Mouse (Mus musculus): ENCODE data around the gene Plk5. TPM values are rescaled to one million over a fixed set of nuclear protein-coding genes. Genes with fewer than 3 reads are reported as not detected.

Gene Plk5
- polyA plus RNA-seq, 1 experiment, result not detected

DNA sequence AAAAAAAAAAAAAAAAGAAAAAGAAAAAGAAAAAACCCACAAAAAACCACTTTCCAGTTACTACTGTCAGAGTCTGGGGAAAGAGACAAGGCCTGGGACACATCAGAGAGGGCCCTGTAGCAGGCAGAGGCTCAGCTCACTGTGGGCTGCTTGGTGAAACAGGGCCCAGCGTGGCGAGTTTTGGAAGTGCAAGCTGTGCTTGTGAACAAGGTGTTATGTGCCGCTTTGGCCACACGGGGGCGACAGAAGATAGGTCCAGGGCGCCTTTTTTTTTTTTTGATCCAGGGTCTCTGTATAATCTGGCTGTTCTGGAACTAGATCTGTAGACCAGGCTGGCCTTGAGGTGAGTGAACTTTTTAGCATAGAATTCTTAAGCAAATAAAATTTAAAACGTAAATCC is 19.9 kb downstream of the Plk5 start:
- H3K9me3 ChIP-seq (ENCODE audit: control insufficient read depth, low read length), result peaks cover 3% of the 10 kb centered on the region
- peaks cover 12% of the 10 kb centered on the region for H3K4me1 ChIP-seq (ENCODE audit: control insufficient read depth)
- no peak for TF ChIP-seq GATA1 (IDR thresholded peaks at IDR 0.05; ENCODE audit: low read length)
- TF ChIP-seq TAL1 (IDR thresholded peaks at IDR 0.05; ENCODE audit: low read length), result no peak
- H3K27me3 ChIP-seq (ENCODE audit: control insufficient read depth), result peaks cover 22% of the 10 kb centered on the region
- H3K4me3 ChIP-seq (replicated peaks), result no peak overlapping the region
- peaks cover 14% of the 10 kb centered on the region for H3K36me3 ChIP-seq (ENCODE audit: control insufficient read depth)

DNA sequence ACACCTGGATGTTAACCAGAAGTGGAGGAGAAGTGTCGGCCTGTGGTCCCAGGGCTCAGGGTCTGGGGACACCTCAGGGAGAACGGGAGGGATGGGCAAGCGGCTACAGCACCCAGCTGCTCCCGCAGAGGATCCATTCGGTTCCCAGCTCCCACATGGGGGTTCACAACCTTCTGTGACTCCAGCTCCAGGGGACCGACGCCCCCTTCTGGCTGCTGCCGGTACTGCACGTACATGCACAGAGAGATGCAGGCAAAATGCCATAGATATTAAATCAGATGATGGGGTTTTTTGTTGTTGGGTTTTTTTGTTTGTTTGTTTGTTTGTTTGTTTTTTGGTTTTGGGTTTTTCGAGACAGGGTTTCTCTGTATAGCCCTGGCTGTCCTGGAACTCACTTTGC is 21.5 kb downstream of the Plk5 start:
- Histone ChIP-seq H3K27me3 (ENCODE audit: control insufficient read depth) (peaks cover 6% of the 10 kb centered on the region), H3K9me3 (ENCODE audit: control insufficient read depth, low read length) (peaks cover 16% of the 10 kb centered on the region), H3K4me3 (replicated peaks) (no peak overlapping the region), H3K36me3 (ENCODE audit: control insufficient read depth) (peaks cover 29% of the 10 kb centered on the region), H3K4me1 (ENCODE audit: control insufficient read depth) (peaks cover 16% of the 10 kb centered on the region)
- TF ChIP-seq GATA1 (IDR thresholded peaks at IDR 0.05; ENCODE audit: low read length) (no peak), TAL1 (IDR thresholded peaks at IDR 0.05; ENCODE audit: low read length) (no peak)

DNA sequence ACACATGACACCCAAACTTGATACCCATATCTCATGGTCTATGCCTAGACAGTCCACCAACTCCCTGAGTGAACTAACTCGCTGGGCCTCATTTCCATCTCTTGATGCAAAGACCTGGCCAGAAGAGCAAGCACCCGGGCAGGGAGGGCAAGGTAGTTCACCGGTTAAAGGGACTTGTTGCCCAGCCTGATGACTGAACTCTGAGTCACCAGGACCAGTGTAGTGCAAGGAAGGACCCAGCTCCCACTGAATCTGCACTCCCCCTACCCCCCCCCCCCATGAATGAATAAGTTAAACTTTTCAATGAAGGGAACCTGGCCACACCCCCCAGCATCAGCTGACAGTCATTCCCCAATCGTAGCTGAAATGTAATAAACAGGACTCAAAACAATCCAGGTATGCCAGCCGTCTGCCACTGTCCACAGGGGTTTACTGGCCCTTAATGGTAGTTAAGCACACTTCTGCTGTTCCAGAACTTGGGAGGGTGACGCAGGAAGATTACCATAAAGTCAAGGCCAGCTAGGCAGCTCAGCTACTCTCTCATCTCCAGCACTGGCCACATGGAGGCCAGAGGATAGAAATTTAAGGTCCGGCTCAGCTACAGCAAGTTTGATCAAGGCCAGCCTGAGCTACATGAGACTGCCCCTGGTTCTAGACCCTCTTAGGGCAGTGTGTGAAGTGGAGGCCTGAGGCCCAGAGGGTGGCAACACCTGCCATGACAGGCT is 26.5 kb downstream of the Plk5 start:
- Histone ChIP-seq H3K4me3 (replicated peaks) (no peak overlapping the region), H3K27me3 (ENCODE audit: control insufficient read depth) (peaks cover 12% of the 10 kb centered on the region), H3K4me1 (ENCODE audit: control insufficient read depth) (peaks cover 61% of the 10 kb centered on the region), H3K9me3 (ENCODE audit: control insufficient read depth, low read length) (peaks cover 16% of the 10 kb centered on the region), H3K36me3 (ENCODE audit: control insufficient read depth) (peaks cover 43% of the 10 kb centered on the region)
- TF ChIP-seq TAL1 (IDR thresholded peaks at IDR 0.05; ENCODE audit: low read length), result no peak
- no peak for TF ChIP-seq GATA1 (IDR thresholded peaks at IDR 0.05; ENCODE audit: low read length)

DNA sequence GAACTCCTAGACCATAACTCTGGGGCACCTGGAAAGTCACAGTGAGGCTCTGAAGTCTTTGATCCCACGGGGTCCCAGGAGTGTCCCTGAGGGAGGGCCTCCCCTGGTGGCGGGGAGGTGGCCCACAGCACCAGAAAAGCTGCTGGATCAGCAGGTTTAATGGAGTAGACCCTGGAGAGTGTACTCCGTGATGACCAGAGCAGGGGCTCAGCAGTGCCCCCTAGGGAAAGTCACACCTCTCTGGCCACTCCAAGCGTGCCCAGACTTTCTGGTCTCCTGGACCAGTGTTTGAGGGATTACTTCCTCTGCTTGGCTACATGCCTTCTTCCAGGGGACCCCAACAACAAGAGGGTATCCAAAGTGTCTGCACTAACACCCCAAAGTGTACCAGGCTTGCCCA is 27.2 kb downstream of the Plk5 start:
- peaks cover 64% of the 10 kb centered on the region for H3K4me1 ChIP-seq (ENCODE audit: control insufficient read depth)

DNA sequence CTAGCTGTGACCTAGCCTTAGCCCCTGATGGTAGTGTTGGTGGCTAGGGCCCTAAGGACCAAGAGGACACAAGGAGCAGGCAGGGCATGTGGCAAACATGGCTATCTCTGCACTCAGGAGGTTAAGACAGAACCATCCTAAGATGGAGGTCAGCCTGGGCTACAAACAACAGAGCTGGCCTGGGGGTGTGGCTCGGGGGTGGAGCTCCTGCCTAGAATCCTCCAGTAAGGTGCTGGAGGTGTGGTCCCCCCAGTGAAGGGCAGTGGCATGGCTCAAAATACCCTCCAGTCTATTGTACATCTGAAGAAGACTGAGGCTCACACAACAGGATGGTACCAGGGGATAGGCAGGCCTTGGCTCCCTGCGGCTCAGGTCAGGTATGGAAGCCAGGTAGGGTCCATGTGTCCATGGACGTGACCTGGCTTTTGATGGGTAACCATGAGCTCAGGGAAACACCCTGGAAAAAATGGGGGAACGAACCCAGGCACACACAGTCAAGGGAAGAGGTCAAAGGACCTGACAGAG is 27.9 kb downstream of the Plk5 start:
- H3K27me3 ChIP-seq (ENCODE audit: control insufficient read depth), result peaks cover 12% of the 10 kb centered on the region
- H3K4me3 ChIP-seq (replicated peaks), result peak overlapping the region; percentile 76
- peaks cover 43% of the 10 kb centered on the region for H3K36me3 ChIP-seq (ENCODE audit: control insufficient read depth)
- H3K4me1 ChIP-seq (ENCODE audit: control insufficient read depth), result peaks cover 65% of the 10 kb centered on the region
- H3K9me3 ChIP-seq (ENCODE audit: control insufficient read depth, low read length), result peaks cover 16% of the 10 kb centered on the region
- TF ChIP-seq GATA1 (IDR thresholded peaks at IDR 0.05; ENCODE audit: low read length) (no peak), TAL1 (IDR thresholded peaks at IDR 0.05; ENCODE audit: low read length) (no peak)

More for the DNA sequence above, 27.2 kb downstream of the Plk5 start:
- TF ChIP-seq TAL1 (IDR thresholded peaks at IDR 0.05; ENCODE audit: low read length) (no peak), GATA1 (IDR thresholded peaks at IDR 0.05; ENCODE audit: low read length) (no peak)
- Histone ChIP-seq H3K36me3 (ENCODE audit: control insufficient read depth) (peaks cover 43% of the 10 kb centered on the region), H3K27me3 (ENCODE audit: control insufficient read depth) (peaks cover 12% of the 10 kb centered on the region), H3K4me3 (replicated peaks) (no peak overlapping the region), H3K9me3 (ENCODE audit: control insufficient read depth, low read length) (peaks cover 16% of the 10 kb centered on the region)

DNA sequence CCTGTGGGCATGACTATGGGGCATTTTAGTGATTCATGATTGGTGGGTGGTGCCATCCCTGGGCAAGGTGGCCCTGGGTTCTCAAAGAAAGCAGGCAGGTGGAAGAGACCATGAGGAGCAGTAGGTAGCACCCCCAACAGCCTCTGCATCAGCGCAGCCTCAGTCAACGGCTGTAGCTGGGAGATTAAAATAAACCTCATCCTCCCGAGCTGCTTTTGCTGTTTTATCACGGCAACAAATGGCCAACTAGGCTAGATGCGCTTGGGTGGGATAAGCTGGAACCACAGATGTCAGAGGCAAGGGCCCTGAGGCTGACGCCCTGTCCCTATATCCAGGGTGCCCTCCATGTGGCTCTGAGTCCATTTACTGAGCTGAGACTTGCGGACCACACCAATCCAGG is 28.4 kb downstream of the Plk5 start:
- Histone ChIP-seq H3K4me3 (replicated peaks) (peak overlapping the region; percentile 76), H3K4me1 (ENCODE audit: control insufficient read depth) (peaks cover 67% of the 10 kb centered on the region), H3K9me3 (ENCODE audit: control insufficient read depth, low read length) (peaks cover 16% of the 10 kb centered on the region), H3K27me3 (ENCODE audit: control insufficient read depth) (peaks cover 12% of the 10 kb centered on the region), H3K36me3 (ENCODE audit: control insufficient read depth) (peaks cover 39% of the 10 kb centered on the region)
- TF ChIP-seq GATA1 (IDR thresholded peaks at IDR 0.05; ENCODE audit: low read length) (no peak), TAL1 (IDR thresholded peaks at IDR 0.05; ENCODE audit: low read length) (peak; percentile 54; the same call in 2 of the 3 replicates)

DNA sequence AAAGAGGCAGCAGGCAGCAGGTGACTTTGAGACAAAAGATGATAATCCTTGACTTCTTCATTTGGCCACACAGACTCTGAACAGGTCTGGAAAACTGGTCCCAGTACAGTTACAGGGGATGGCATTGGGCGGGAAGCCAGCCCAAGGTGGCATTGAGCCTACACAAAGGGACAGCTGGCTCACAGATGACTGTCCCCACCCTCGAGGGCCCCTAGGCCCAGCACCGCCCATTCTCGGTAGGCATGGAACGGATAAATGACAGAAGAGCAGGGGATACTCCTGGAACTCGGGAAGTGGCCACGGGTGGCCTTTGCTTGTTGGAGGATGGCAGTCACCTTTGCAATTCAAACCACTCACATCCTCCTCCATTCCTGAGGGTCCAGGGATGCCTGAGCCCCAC is 29.1 kb downstream of the Plk5 start:
- Histone ChIP-seq H3K4me1 (ENCODE audit: control insufficient read depth) (peaks cover 67% of the 10 kb centered on the region), H3K9me3 (ENCODE audit: control insufficient read depth, low read length) (peaks cover 16% of the 10 kb centered on the region), H3K36me3 (ENCODE audit: control insufficient read depth) (peaks cover 39% of the 10 kb centered on the region), H3K4me3 (replicated peaks) (peak overlapping the region; percentile 76), H3K27me3 (ENCODE audit: control insufficient read depth) (peaks cover 12% of the 10 kb centered on the region)
- no peak for TF ChIP-seq GATA1 (IDR thresholded peaks at IDR 0.05; ENCODE audit: low read length)
- TF ChIP-seq TAL1 (IDR thresholded peaks at IDR 0.05; ENCODE audit: low read length), result no peak

DNA sequence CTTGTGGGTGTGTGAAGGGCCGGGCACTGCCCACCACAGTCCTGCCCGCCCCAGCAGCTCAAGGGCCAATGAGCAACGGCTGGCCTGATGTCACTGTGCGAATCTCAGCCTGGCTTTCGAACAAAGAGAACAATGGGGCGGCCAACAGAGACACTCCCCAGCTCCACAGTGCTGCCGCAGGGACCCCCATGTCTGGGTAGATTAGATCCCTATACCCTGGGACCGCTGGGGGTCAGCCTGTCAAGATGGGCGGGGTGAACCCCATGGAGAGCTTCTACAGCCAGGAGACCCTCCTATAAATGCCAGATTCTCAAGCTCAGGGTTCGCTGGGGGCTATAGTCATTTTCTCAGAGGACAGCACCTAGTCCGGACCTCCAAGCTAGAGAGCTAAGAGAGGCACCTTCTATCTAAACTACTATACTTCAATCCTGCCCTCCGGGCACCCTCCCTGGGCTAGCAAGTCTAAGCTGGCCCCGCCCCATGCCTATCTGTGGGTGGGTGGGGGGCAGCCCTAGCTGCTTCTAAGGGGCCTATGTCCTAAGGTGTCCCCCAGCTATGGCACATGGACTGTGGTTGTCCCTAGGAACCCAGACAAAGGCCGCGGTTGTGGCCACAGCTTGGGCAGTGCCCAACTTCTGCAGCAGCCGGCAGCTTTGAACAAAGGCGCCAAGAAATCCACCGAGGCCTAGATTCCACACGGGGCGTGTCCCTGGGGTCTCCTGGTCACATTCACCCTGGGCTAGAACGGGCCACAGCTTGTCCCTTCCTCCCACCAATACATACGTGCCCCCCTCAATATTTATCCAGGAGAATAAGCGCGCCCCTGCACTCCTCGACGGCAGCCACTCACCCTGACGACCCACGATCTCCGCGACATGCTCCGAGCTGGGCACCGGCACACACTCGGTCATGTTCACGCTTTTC is 29.8 kb downstream of the Plk5 start:
- H3K4me1 ChIP-seq (ENCODE audit: control insufficient read depth), result peaks cover 70% of the 10 kb centered on the region
- TF ChIP-seq GATA1 (IDR thresholded peaks at IDR 0.05; ENCODE audit: low read length) (no peak), TAL1 (IDR thresholded peaks at IDR 0.05; ENCODE audit: low read length) (no peak)
- H3K4me3 ChIP-seq (replicated peaks), result peak overlapping the region; percentile 76
- peaks cover 12% of the 10 kb centered on the region for H3K27me3 ChIP-seq (ENCODE audit: control insufficient read depth)
- H3K36me3 ChIP-seq (ENCODE audit: control insufficient read depth), result peaks cover 40% of the 10 kb centered on the region
- H3K9me3 ChIP-seq (ENCODE audit: control insufficient read depth, low read length), result peaks cover 14% of the 10 kb centered on the region

Measured in erythroblast, embryonic 14.5 days (primary cell).